Mouse (Mus musculus) stomach, embryonic 15.5 days (tissue): ENCODE results near the gene Slk. TPM values are rescaled to one million over a fixed set of nuclear protein-coding genes. Genes with fewer than 3 reads are reported as not detected.

Experiments
- ATAC-seq: fragments of 200-750 bp; cut with Nextera tagmentation; 2 replicates; pipeline ENCODE4 v1.8.0; 2017; ENCODE audit warnings: low read depth, moderate number of reproducible peaks, moderate TSS enrichment; ENCODE audit not compliant: insufficient read depth, low FRiP score
- H3K27ac ChIP-seq: fragments of 300-500 bp; sonication (generic); 2 replicates; pipeline ENCODE4 v1.5.1; 2015; ENCODE audit warnings: mild to moderate bottlenecking, inconsistent platforms
- H3K27me3 ChIP-seq: fragments of 300-500 bp; sonication (generic); replicated peaks from 2 replicates; pipeline ENCODE4 v1.6.1; 2015; ENCODE audit warnings: inconsistent platforms
- H3K36me3 ChIP-seq: fragments of 300-500 bp; sonication (generic); 2 replicates; pipeline ENCODE4 v1.6.1; 2015; ENCODE audit warnings: inconsistent platforms
- H3K4me1 ChIP-seq: fragments of 300-500 bp; sonication (generic); 2 replicates; pipeline ENCODE4 v1.6.1; 2015; ENCODE audit warnings: inconsistent platforms
- H3K4me2 ChIP-seq: fragments of 300-500 bp; sonication (generic); 2 replicates; pipeline ENCODE4 v1.6.1; 2015; ENCODE audit warnings: mild to moderate bottlenecking, inconsistent platforms
- H3K4me3 ChIP-seq: fragments of 300-500 bp; sonication (generic); replicated peaks from 2 replicates; pipeline ENCODE4 v1.5.1; 2015; ENCODE audit warnings: inconsistent platforms
- H3K9ac ChIP-seq: fragments of 300-500 bp; sonication (generic); 2 replicates; pipeline ENCODE4 v1.6.1; 2015; ENCODE audit warnings: inconsistent platforms
- H3K9me3 ChIP-seq: fragments of 300-500 bp; sonication (generic); 2 replicates; pipeline ENCODE4 v1.6.1; 2016; ENCODE audit warnings: inconsistent platforms
- WGBS: fragments of 180-500 bp; shearing (Covaris S2); methylation state at CpG from one replicate; pipeline ENCODE4 v1.1.7; 2015; 5-methylcytosine and 5-hydroxymethylcytosine counted together
- polyA plus RNA-seq: library from polyadenylated mRNA; unstranded; fragments of >200 nt; fragmentation: Nextera tagmentation; extraction: Ambion mirVana; gene quantifications from 2 replicates; pipeline ENCODE4 v1.2.1, GENCODE M21; 2015

The Slk gene
- polyA plus RNA-seq, 1 experiment from 2014 or later = 20.1 TPM

GRCm38 (mm10) chr19:47658914-47659535 is 79.5 kb downstream of the Slk start:
- Histone ChIP-seq H3K4me2 (no peak overlapping the region), H3K4me1 (peaks cover 9% of the 10 kb centered on the region), H3K36me3 (no peaks in the 10 kb centered on the region), H3K9ac (no peak overlapping the region), H3K4me3 (no peak overlapping the region), H3K27me3 (no peaks in the 10 kb centered on the region), H3K27ac (peak overlapping the region; percentile 68), H3K9me3 (no peaks in the 10 kb centered on the region)
- peak; percentile 79; the same call in 1 of the 2 replicates for ATAC-seq
- WGBS = 4% methylated on average over 5 of the region's 5 CpGs

DNA sequence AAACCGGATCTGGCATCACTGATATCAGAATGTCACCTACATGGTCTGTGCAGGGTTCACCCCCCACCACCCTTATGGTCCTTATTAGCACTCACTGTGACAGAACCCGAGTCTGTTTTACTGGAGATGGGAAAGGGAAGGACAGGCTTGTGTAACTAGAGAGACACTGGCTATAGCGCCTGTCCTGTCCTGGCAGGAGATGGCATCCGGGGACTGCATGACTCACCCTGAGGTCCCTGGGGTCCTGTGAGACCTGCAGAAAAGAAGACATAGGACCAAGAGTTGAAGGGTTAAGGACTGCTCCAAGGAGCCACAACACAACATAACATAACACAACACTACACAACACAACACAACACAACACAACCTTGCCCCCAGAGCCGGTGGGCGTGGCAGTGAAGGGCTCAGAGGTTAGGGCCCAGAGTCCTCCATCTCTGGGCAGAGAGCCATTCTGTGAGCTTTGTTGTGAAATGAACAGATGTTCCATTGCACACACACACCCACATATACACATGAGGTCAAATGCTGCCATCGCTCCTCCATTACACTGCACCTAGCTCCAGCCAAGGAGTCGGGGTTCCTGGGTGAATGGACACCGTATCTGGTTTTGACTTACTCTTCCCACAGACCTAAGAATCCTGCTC is 80.4 kb downstream of the Slk start:
- no peak for ATAC-seq
- Histone ChIP-seq H3K36me3 (no peaks in the 10 kb centered on the region), H3K27me3 (no peaks in the 10 kb centered on the region), H3K4me3 (no peak overlapping the region), H3K4me2 (no peak overlapping the region), H3K4me1 (peaks cover 9% of the 10 kb centered on the region), H3K9ac (no peak overlapping the region), H3K27ac (peak overlapping the region; percentile 4; the same call in 1 of the 2 replicates), H3K9me3 (no peaks in the 10 kb centered on the region)
- 81% methylated on average over 9 of the region's 9 CpGs for WGBS

DNA sequence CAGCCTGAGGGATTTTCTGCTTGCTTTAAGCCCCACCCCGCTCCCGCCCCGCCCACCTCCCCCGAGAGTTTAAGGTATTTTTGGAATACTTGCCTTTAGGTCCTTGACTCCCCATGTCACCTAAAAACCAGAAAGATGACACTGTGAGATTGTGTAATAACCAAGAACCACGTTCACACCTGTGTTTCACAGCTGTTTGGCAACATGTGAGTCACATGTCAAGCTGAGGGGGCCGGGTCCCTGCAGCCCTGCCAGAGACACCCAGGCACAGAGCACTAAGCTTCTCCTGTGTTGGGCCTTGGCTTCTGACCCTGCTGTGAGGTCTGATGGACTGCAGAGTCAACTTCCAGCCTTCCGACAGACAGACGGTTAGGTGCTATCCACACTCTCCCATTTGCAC is 88.1 kb downstream of the Slk start:
- H3K4me3 ChIP-seq = no peak overlapping the region
- H3K27me3 ChIP-seq = no peaks in the 10 kb centered on the region
- no peaks in the 10 kb centered on the region for H3K36me3 ChIP-seq
- no peak overlapping the region for H3K4me2 ChIP-seq
- no peak overlapping the region for H3K27ac ChIP-seq
- no peak for ATAC-seq
- H3K9me3 ChIP-seq = no peaks in the 10 kb centered on the region
- H3K9ac ChIP-seq = no peak overlapping the region
- 41% methylated on average over 8 of the region's 8 CpGs for WGBS
- peaks cover 6% of the 10 kb centered on the region for H3K4me1 ChIP-seq

- H3K36me3 ChIP-seq = no peaks in the 10 kb centered on the region
- H3K4me1 ChIP-seq = peaks cover 6% of the 10 kb centered on the region
- H3K9ac ChIP-seq = no peak overlapping the region
- H3K9me3 ChIP-seq = no peaks in the 10 kb centered on the region
- WGBS = 66% methylated on average over 9 of the region's 9 CpGs
- ATAC-seq = no peak; the same call in 1 of the 2 replicates
- H3K4me2 ChIP-seq = no peak overlapping the region
- no peak overlapping the region for H3K4me3 ChIP-seq
- no peaks in the 10 kb centered on the region for H3K27me3 ChIP-seq
- 0 out of 2 replicates have a peak overlapping the region, but pooled peaks have one; percentile 9 for H3K27ac ChIP-seq
Measured at GRCm38 (mm10) chr19:47668399-47668798, 88.9 kb downstream of the Slk start.

- H3K4me3 ChIP-seq = no peak overlapping the region
- H3K36me3 ChIP-seq = no peaks in the 10 kb centered on the region
- 39% methylated on average over 8 of the region's 8 CpGs for WGBS
- H3K9ac ChIP-seq = no peak overlapping the region
- no peak overlapping the region for H3K4me2 ChIP-seq
- no peaks in the 10 kb centered on the region for H3K4me1 ChIP-seq
- no peaks in the 10 kb centered on the region for H3K9me3 ChIP-seq
- no peak overlapping the region for H3K27ac ChIP-seq
- ATAC-seq = peak; percentile 16; the same call in 1 of the 2 replicates
- H3K27me3 ChIP-seq = no peaks in the 10 kb centered on the region
Measured at GRCm38 (mm10) chr19:47674419-47674818, 94.9 kb downstream of the Slk start.

DNA sequence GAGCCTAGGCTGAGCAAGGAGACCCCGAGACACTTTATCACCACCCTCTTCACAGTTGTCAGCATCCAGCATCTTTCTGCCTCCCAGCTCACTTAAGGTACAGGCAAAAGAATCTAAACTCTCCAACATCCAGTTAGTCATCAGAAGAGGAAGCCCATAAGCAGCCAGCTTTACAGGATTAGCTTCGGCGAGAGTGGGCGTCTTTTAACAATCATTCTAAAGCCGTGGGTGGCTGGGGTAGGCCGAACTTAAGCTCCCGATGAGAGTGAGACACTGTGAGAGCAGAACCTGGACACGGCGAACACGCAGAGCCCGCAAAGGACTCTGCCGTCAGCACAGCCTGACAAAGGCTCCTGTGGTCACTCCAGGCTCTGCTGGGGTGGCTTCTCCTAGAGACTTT is 99.2 kb downstream of the Slk start:
- no peak overlapping the region for H3K9ac ChIP-seq
- no peak for ATAC-seq
- H3K27ac ChIP-seq = no peak overlapping the region
- H3K4me3 ChIP-seq = no peak overlapping the region
- H3K4me1 ChIP-seq = no peaks in the 10 kb centered on the region
- H3K36me3 ChIP-seq = no peaks in the 10 kb centered on the region
- WGBS = 71% methylated on average over 12 of the region's 12 CpGs
- H3K9me3 ChIP-seq = no peaks in the 10 kb centered on the region
- H3K4me2 ChIP-seq = no peak overlapping the region
- H3K27me3 ChIP-seq = no peaks in the 10 kb centered on the region

DNA sequence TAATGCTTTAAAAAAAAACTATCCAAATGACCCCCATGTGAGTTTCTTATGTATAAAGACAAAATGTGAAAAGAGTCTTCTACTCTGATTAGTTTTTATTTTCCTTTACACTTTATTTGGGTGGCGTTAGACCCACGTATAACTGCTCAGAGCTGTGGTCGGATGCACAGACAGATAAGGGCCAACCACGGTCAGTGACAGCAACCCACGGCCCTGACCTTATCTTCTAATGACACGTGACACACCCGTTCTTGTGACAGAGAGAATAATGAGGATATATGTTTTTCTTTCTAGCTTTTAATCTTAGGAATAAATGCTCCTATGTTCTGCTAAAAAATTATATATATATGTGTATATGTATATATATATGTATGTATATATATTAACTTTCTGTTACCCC is 110.1 kb downstream of the Slk start:
- WGBS = 72% methylated on average over 7 of the region's 7 CpGs
- Histone ChIP-seq H3K4me1 (no peaks in the 10 kb centered on the region), H3K4me3 (no peak overlapping the region), H3K4me2 (no peak overlapping the region), H3K9ac (no peak overlapping the region), H3K27ac (no peak overlapping the region), H3K36me3 (no peaks in the 10 kb centered on the region), H3K27me3 (no peaks in the 10 kb centered on the region), H3K9me3 (no peaks in the 10 kb centered on the region)
- no peak for ATAC-seq

DNA sequence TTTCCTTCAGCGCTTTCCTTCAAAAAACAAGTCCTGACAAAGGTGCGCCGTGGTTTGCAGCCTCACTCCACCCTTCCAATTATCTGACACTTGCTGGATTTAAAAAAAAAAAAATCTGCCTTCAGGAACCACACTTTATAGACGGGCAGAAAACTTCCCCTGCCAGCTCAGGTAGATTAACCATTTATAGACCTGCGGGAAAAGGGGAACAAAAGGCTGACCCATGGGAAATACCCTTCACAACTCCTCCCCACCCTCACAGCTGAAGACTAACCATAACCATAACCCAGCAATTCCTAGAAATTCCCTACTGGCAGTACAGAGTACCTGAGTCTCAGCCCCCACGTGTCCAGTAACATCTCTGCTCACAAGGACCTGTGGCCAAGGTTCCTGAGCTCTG is 112.5 kb downstream of the Slk start, which contains the start of gene Col17a1:
Gene Col17a1 (minus strand): TSS at position 101 of the 400 bp plus-strand sequence.
- H3K27ac ChIP-seq = peak within 1 kb of the TSS; percentile 61
- H3K36me3 ChIP-seq = no peaks in the 10 kb centered on the region
- 65% methylated on average over 6 of the region's 6 CpGs for WGBS

More for the DNA sequence above, 112.5 kb downstream of the Slk start, which contains the start of gene Col17a1:
- no peak for ATAC-seq
- Histone ChIP-seq H3K27me3 (no peaks in the 10 kb centered on the region), H3K9me3 (no peaks in the 10 kb centered on the region), H3K4me3 (peak within 1 kb of the TSS; percentile 19), H3K4me1 (no peaks in the 10 kb centered on the region), H3K9ac (no peak within 1 kb of the TSS), H3K4me2 (no peak within 1 kb of the TSS)

Other genes with a start within 250 kb of the Slk start
- 6.8 and 6.9 TPM in 2 replicates for gene Sh3pxd2a, start 115.3 kb upstream of the Slk start, polyA plus RNA-seq
- gene Stn1, start 42.2 kb upstream of the Slk start, polyA plus RNA-seq = 52.7 and 55.8 TPM in 2 replicates
- gene Col17a1, start 112.4 kb downstream of the Slk start, polyA plus RNA-seq = 8.8 and 12.3 TPM in 2 replicates
- 285 and 321 TPM in 2 replicates for gene Sfr1, start 152.0 kb downstream of the Slk start, polyA plus RNA-seq